Mouse (Mus musculus): ENCODE measurements at regions not wholly inside any gene's neighbourhood (a gene's known extent, or its start where the extent isn't known, plus 50 kb on each side); places are given as distances from the start of the nearest gene placed in this dataset.

DNA sequence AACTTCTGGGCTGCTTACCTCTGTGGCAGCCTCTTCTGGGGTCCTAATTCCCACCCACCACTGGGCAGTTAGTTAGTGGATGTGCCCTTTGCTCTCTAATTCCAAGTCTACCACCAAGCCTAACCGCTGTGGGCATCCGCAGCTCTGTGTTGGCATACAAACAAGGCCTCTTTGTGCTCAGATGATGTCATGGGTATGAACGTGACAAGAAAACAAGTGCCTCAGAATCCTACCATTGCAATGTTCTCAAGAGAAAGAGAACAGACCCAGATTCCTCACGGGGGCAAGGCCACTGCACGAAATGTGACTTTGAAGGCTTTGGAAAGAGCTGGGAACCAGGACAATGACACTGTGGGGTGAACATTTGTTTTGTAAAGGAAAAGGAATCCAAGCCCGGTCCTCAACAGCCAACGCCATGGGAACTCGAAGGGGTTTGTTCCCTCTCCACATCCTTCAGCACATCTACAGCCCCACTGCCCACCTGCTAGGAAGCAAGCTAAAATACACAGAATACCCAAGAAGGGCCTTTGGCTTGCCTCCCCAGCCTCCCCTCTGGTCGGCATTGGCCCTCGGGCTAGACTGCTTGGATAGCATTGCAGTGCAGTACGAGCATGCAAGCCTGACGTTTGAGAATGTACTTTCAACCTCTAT lies 210.2 kb upstream of the Pabpc6 start:
- TF ChIP-seq POLR2A (IDR thresholded peaks at IDR 0.05; ENCODE audit: borderline replicate concordance, extremely low read depth, insufficient read depth, insufficient read length, poor library complexity, severe bottlenecking) = no peak
- TF ChIP-seq CTCF (IDR thresholded peaks at IDR 0.05; ENCODE audit: borderline replicate concordance, extremely low read depth, insufficient read depth, insufficient read length) = no peak
- DNase-seq (ENCODE audit: low read depth) = peak; percentile 95

DNA sequence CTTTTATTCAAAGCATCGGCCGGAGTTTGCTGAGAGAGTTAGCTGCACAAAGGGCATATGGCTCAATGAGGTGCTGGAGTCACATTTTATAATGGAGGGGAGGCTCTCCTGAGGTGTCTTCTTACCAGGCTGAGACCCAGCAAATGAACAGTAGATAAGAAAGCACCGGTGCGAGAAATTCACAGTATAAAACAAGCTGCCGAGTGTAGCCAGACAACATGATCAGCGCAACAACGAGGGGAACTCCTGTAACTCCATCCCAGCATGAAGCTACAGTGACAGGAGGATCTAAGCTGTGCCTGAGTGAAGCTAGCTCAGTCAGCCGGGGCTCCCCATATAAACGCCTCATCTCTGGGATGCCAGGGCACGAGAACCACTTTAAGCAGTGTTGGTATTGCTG lies 204.2 kb upstream of the Pabpc6 start:
- TF ChIP-seq CTCF (IDR thresholded peaks at IDR 0.05; ENCODE audit: borderline replicate concordance, extremely low read depth, insufficient read depth, insufficient read length) = no peak
- no peak for TF ChIP-seq POLR2A (IDR thresholded peaks at IDR 0.05; ENCODE audit: borderline replicate concordance, extremely low read depth, insufficient read depth, insufficient read length, poor library complexity, severe bottlenecking)
- DNase-seq (ENCODE audit: low read depth) = no peak

- no peak for TF ChIP-seq POLR2A (IDR thresholded peaks at IDR 0.05; ENCODE audit: borderline replicate concordance, extremely low read depth, insufficient read depth, insufficient read length, poor library complexity, severe bottlenecking)
- no peak for DNase-seq (ENCODE audit: low read depth)
These were observed 200.7 kb upstream of the Pabpc6 start for GRCm38 (mm10) chr17:9870237-9870636.

DNA sequence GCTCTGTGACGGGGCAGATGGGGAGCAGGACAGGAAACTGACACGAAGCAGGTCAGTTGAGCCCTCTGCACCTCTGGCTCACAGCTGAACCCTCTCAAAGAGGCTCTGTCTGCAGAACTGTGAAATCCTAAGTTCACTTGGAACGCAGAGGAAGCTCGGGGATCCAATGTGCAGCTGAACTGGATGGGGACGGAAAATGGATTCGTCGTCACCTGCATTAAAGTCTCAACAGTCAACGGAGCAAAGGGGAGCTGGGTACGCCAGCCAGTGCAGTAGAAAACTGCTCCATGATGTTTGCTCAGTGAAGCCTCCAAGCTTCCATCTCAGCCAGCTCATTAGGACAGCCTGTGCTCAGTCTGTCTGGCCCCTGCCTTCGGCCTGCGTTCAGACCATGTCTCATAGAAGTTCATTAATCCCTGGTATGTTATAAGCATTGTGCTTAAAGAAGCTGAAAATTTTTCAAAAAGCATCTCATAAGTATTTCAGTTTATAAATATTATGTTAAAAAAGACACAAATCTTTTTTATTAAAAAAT lies 199.3 kb upstream of the Pabpc6 start:
- no peak for DNase-seq (ENCODE audit: low read depth)
- TF ChIP-seq CTCF (IDR thresholded peaks at IDR 0.05; ENCODE audit: borderline replicate concordance, extremely low read depth, insufficient read depth, insufficient read length) = no peak
- no peak for TF ChIP-seq POLR2A (IDR thresholded peaks at IDR 0.05; ENCODE audit: borderline replicate concordance, extremely low read depth, insufficient read depth, insufficient read length, poor library complexity, severe bottlenecking)

DNA sequence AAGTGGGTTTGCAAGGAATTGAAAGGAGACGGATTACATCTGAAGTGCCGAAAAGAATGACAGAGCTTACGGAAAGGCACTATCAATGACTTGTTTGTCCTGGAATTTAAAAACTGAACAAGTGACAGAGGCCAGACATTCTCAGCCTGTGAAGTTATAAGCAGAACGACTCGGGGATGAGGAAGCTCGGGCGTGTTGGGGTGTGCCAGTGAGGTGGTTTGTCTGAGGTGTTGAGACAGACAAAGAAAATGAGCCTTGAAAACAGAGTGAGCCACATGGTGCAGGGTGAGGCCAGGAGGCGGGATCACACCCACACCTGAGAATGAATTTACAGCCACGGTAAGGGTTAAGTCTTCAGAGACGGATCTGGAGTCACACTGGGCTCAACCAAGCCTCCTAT lies 194.7 kb upstream of the Pabpc6 start:
- DNase-seq (ENCODE audit: low read depth) = no peak
- no peak for TF ChIP-seq CTCF (IDR thresholded peaks at IDR 0.05; ENCODE audit: borderline replicate concordance, extremely low read depth, insufficient read depth, insufficient read length)
- no peak for TF ChIP-seq POLR2A (IDR thresholded peaks at IDR 0.05; ENCODE audit: borderline replicate concordance, extremely low read depth, insufficient read depth, insufficient read length, poor library complexity, severe bottlenecking)

- TF ChIP-seq POLR2A (IDR thresholded peaks at IDR 0.05; ENCODE audit: borderline replicate concordance, extremely low read depth, insufficient read depth, insufficient read length, poor library complexity, severe bottlenecking) (no peak), CTCF (IDR thresholded peaks at IDR 0.05; ENCODE audit: borderline replicate concordance, extremely low read depth, insufficient read depth, insufficient read length) (no peak)
- DNase-seq (ENCODE audit: low read depth) = peak; percentile 81
These were observed 192.7 kb upstream of the Pabpc6 start for GRCm38 (mm10) chr17:9861923-9862854.

GRCm38 (mm10) chr17:9861346-9861745 lies 191.8 kb upstream of the Pabpc6 start:
- peak; percentile 71 for DNase-seq (ENCODE audit: low read depth)
- TF ChIP-seq POLR2A (IDR thresholded peaks at IDR 0.05; ENCODE audit: borderline replicate concordance, extremely low read depth, insufficient read depth, insufficient read length, poor library complexity, severe bottlenecking) = no peak
- no peak for TF ChIP-seq CTCF (IDR thresholded peaks at IDR 0.05; ENCODE audit: borderline replicate concordance, extremely low read depth, insufficient read depth, insufficient read length)

DNA sequence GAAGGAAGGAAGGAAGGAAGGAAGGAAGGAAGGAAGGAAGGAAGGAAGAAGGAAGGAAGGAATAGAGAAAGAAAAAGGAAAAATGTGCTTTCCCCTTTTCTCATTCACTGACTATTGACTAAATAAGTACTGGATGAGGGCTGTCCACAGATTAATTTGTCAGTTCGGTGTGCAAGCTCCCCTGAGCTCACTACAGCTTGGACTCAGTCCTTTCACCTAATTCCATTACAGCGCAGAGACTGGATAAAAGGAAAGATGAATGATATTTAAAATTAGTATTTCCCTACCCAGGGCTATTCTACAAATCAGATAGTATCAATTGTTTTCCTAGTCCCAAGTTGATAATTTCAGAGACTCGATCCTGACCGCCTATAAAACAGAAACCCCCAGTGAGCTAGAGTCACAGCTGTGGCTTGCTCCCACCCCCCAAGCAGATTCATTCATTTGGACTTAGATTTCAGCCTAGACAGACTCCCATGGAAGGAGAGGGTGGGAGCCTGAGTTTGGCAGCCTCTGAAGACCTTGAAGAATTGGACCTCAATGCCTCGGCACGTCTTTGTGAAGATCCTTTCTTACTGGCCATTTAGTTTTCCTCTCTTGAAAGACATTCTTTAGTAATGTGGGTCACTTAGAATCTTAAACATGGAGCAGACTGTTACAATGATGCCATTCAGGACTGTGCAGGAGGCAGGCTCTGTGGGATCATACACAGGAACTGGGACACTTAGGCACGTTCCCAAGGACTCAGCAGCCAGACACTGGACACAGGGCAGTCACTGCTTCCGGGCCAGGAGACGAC lies 179.2 kb upstream of the Pabpc6 start:
- TF ChIP-seq CTCF (IDR thresholded peaks at IDR 0.05; ENCODE audit: borderline replicate concordance, extremely low read depth, insufficient read depth, insufficient read length) = no peak
- no peak for TF ChIP-seq POLR2A (IDR thresholded peaks at IDR 0.05; ENCODE audit: borderline replicate concordance, extremely low read depth, insufficient read depth, insufficient read length, poor library complexity, severe bottlenecking)
- peak; percentile 93 for DNase-seq (ENCODE audit: low read depth)

DNA sequence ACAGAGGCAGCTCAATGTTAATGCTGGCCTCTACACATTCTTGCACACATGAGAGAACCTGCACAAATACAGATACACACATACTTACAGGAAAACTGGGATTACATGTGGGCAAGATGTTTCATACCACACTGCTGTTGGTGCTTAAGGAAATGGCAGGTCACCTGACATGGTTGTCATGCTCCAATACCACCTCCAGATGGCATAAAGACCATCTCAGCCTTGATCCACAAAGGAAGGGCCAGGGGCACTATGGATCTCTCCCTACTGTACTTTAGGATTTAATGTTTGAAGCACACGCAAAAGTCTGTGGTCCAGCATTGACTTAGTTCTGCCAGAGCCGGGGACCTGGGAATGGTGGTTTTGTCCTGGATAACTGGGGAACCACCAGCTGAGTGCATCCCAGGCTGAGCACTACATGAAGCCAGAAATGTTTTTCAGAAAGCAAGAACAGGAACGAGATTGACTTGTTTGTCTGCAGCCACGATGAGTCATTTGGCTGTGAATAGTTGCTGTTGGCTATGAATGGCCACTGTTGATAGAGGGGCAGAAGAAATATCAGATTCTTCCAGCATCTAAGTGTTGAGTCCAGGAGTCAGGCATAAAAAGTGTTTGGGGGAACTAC lies 176.0 kb upstream of the Pabpc6 start:
- no peak for DNase-seq (ENCODE audit: low read depth)
- TF ChIP-seq CTCF (IDR thresholded peaks at IDR 0.05; ENCODE audit: borderline replicate concordance, extremely low read depth, insufficient read depth, insufficient read length) = peak; percentile 39; the same call in 1 of the 2 replicates
- no peak for TF ChIP-seq POLR2A (IDR thresholded peaks at IDR 0.05; ENCODE audit: borderline replicate concordance, extremely low read depth, insufficient read depth, insufficient read length, poor library complexity, severe bottlenecking)

DNA sequence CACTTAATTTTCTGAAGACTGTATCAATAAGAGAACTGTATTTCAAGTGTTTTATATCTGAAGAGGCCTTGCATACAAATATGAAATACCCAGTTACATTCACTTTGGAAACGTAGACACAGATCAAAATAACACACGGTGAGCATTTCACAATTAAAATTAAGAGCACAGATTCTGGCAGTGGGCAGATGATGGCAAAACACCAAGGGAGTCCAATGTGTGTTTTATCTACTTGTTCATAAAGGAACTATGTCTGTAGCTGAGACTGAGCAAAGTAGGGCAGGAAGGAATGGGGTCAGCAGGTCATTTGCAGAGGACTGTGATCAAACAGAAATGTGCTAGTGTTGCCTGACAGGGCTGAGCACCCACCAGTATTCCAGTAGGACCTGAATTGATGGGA lies 171.6 kb upstream of the Pabpc6 start:
- DNase-seq (ENCODE audit: low read depth) = no peak
- TF ChIP-seq CTCF (IDR thresholded peaks at IDR 0.05; ENCODE audit: borderline replicate concordance, extremely low read depth, insufficient read depth, insufficient read length) = no peak
- no peak for TF ChIP-seq POLR2A (IDR thresholded peaks at IDR 0.05; ENCODE audit: borderline replicate concordance, extremely low read depth, insufficient read depth, insufficient read length, poor library complexity, severe bottlenecking)
